Mouse (Mus musculus) heart, embryonic 11.5 days (tissue): Measurements from ENCODE around the gene Efr3b. TPM values are rescaled to one million over a fixed set of nuclear protein-coding genes. Genes with fewer than 3 reads are reported as not detected.

Source experiments
- ATAC-seq: fragments of 200-750 bp; cut with Nextera tagmentation; replicated peaks from 2 replicates; pipeline ENCODE4 v1.8.0; 2017; ENCODE audit warnings: moderate library complexity; ENCODE audit not compliant: insufficient number of reproducible peaks, low FRiP score, low TSS enrichment
- H3K27ac ChIP-seq: fragments of 300-500 bp; sonication (generic); 2 replicates; pipeline ENCODE4 v1.5.1; 2014; ENCODE audit warnings: mild to moderate bottlenecking, low read depth, low read length
- H3K27me3 ChIP-seq: fragments of 300-500 bp; sonication (generic); 2 replicates; pipeline ENCODE4 v1.6.1; 2014; ENCODE audit warnings: mild to moderate bottlenecking, low read length, mixed read lengths; ENCODE audit not compliant: control insufficient read depth, insufficient read depth
- H3K36me3 ChIP-seq: fragments of 300-500 bp; sonication (generic); 2 replicates; pipeline ENCODE4 v1.6.1; 2014; ENCODE audit warnings: mild to moderate bottlenecking, low read length, moderate library complexity, mixed read lengths; ENCODE audit not compliant: control insufficient read depth, insufficient read depth
- H3K4me1 ChIP-seq: fragments of 300-500 bp; sonication (generic); 2 replicates; pipeline ENCODE4 v1.6.1; 2014; ENCODE audit warnings: low read length; ENCODE audit not compliant: control insufficient read depth, insufficient read depth
- H3K4me2 ChIP-seq: fragments of 300-500 bp; sonication (generic); 2 replicates; pipeline ENCODE4 v1.6.1; 2014; ENCODE audit warnings: mild to moderate bottlenecking, moderate library complexity
- H3K4me3 ChIP-seq: fragments of 300-500 bp; sonication (generic); 2 replicates; pipeline ENCODE4 v1.5.1; 2014; ENCODE audit warnings: low read depth, low read length
- H3K9ac ChIP-seq: fragments of 300-500 bp; sonication (generic); 2 replicates; pipeline ENCODE4 v1.6.1; 2014; ENCODE audit warnings: mild to moderate bottlenecking, low read depth, low read length, moderate library complexity
- H3K9me3 ChIP-seq: fragments of 300-500 bp; sonication (generic); replicated peaks from 2 replicates; pipeline ENCODE4 v1.6.1; 2016; ENCODE audit warnings: low read length; ENCODE audit not compliant: control insufficient read depth
- WGBS: fragments of 180-500 bp; shearing (Covaris S2); extraction: QIAGEN DNeasy Blood & Tissue Kit; methylation state at CpG from one replicate; pipeline ENCODE4 v1.1.7; 2014; ENCODE audit not compliant: insufficient replicate concordance; 5-methylcytosine and 5-hydroxymethylcytosine counted together
- polyA plus RNA-seq: library from polyadenylated mRNA; unstranded; fragments of >200 nt; fragmentation: Nextera tagmentation; extraction: Ambion mirVana; gene quantifications from 2 replicates; pipeline ENCODE4 v1.2.1, GENCODE M21; 2014

The Efr3b gene
- polyA plus RNA-seq, 1 experiment from 2014 or later, result 6.4 TPM

GRCm38 (mm10) chr12:4024356-4024755 is 14.4 kb downstream of the Efr3b start:
- Histone ChIP-seq H3K9ac (no peak overlapping the region), H3K9me3 (no peaks in the 10 kb centered on the region), H3K36me3 (no peaks in the 10 kb centered on the region), H3K4me1 (peaks cover 14% of the 10 kb centered on the region; the same call in 1 of the 2 replicates), H3K27me3 (no peaks in the 10 kb centered on the region), H3K4me2 (0 out of 2 replicates have a peak overlapping the region, but pooled peaks have one; percentile 9), H3K27ac (peak overlapping the region; percentile 36; the same call in 1 of the 2 replicates), H3K4me3 (no peak overlapping the region)
- 40% methylated on average over 5 of the region's 5 CpGs for WGBS
- ATAC-seq, result no peak

GRCm38 (mm10) chr12:4023501-4023900 is 15.2 kb downstream of the Efr3b start:
- 90% methylated on average over 14 of the region's 14 CpGs for WGBS

GRCm38 (mm10) chr12:4022845-4023244 is 15.9 kb downstream of the Efr3b start:
- H3K36me3 ChIP-seq, result no peaks in the 10 kb centered on the region
- peaks cover 14% of the 10 kb centered on the region; the same call in 1 of the 2 replicates for H3K4me1 ChIP-seq
- H3K9me3 ChIP-seq, result no peaks in the 10 kb centered on the region
- no peak overlapping the region; the same call in 1 of the 2 replicates for H3K4me2 ChIP-seq
- H3K4me3 ChIP-seq, result no peak overlapping the region
- WGBS, result 34% methylated on average over 7 of the region's 7 CpGs
- no peaks in the 10 kb centered on the region for H3K27me3 ChIP-seq
- no peak for ATAC-seq
- no peak overlapping the region for H3K9ac ChIP-seq
- H3K27ac ChIP-seq, result peak overlapping the region; percentile 73

More at GRCm38 (mm10) chr12:4023501-4023900, 15.2 kb downstream of the Efr3b start:
- Histone ChIP-seq H3K36me3 (no peaks in the 10 kb centered on the region), H3K4me2 (no peak overlapping the region), H3K4me3 (no peak overlapping the region), H3K9ac (no peak overlapping the region), H3K9me3 (no peaks in the 10 kb centered on the region), H3K27me3 (no peaks in the 10 kb centered on the region), H3K4me1 (peaks cover 14% of the 10 kb centered on the region; the same call in 1 of the 2 replicates), H3K27ac (no peak overlapping the region)
- ATAC-seq, result no peak

GRCm38 (mm10) chr12:4020505-4020904 is 18.2 kb downstream of the Efr3b start:
- Histone ChIP-seq H3K36me3 (no peaks in the 10 kb centered on the region), H3K4me3 (no peak overlapping the region), H3K4me2 (no peak overlapping the region), H3K4me1 (peaks cover 14% of the 10 kb centered on the region; the same call in 1 of the 2 replicates), H3K9ac (no peak overlapping the region), H3K9me3 (no peaks in the 10 kb centered on the region), H3K27ac (peak overlapping the region; percentile 72; the same call in 1 of the 2 replicates), H3K27me3 (no peaks in the 10 kb centered on the region)
- peak; percentile 76; the same call in 1 of the 2 replicates for ATAC-seq
- 28% methylated on average over 8 of the region's 8 CpGs for WGBS

GRCm38 (mm10) chr12:4016321-4016720 is 22.4 kb downstream of the Efr3b start:
- WGBS, result 40% methylated on average over 7 of the region's 7 CpGs
- no peaks in the 10 kb centered on the region for H3K36me3 ChIP-seq
- no peaks in the 10 kb centered on the region for H3K27me3 ChIP-seq
- no peak overlapping the region for H3K9ac ChIP-seq
- no peak overlapping the region for H3K4me3 ChIP-seq
- 0 out of 2 replicates have a peak, but pooled peaks cover 3% of the 10 kb centered on the region for H3K4me1 ChIP-seq
- ATAC-seq, result no peak
- H3K9me3 ChIP-seq, result no peaks in the 10 kb centered on the region
- no peak overlapping the region for H3K4me2 ChIP-seq
- H3K27ac ChIP-seq, result 0 out of 2 replicates have a peak overlapping the region, but pooled peaks have one; percentile 15

GRCm38 (mm10) chr12:4015741-4016140 is 23.0 kb downstream of the Efr3b start:
- WGBS, result 73% methylated on average over 4 of the region's 4 CpGs

GRCm38 (mm10) chr12:4015255-4015654 is 23.5 kb downstream of the Efr3b start:
- H3K36me3 ChIP-seq, result no peaks in the 10 kb centered on the region
- H3K9ac ChIP-seq, result no peak overlapping the region
- H3K9me3 ChIP-seq, result no peaks in the 10 kb centered on the region
- no peak overlapping the region for H3K4me3 ChIP-seq
- no peaks in the 10 kb centered on the region for H3K27me3 ChIP-seq
- no peak overlapping the region for H3K4me2 ChIP-seq
- H3K27ac ChIP-seq, result no peak overlapping the region
- H3K4me1 ChIP-seq, result no peaks in the 10 kb centered on the region
- no peak for ATAC-seq
- 77% methylated on average over 7 of the region's 7 CpGs for WGBS

More at GRCm38 (mm10) chr12:4015741-4016140, 23.0 kb downstream of the Efr3b start:
- Histone ChIP-seq H3K4me2 (no peak overlapping the region), H3K9ac (no peak overlapping the region), H3K4me3 (no peak overlapping the region), H3K27ac (0 out of 2 replicates have a peak overlapping the region, but pooled peaks have one; percentile 15), H3K9me3 (no peaks in the 10 kb centered on the region), H3K4me1 (0 out of 2 replicates have a peak, but pooled peaks cover 2% of the 10 kb centered on the region), H3K36me3 (no peaks in the 10 kb centered on the region), H3K27me3 (no peaks in the 10 kb centered on the region)
- ATAC-seq, result no peak

GRCm38 (mm10) chr12:4011715-4012114 is 27.0 kb downstream of the Efr3b start:
- no peak overlapping the region for H3K27ac ChIP-seq
- H3K4me1 ChIP-seq, result peaks cover 10% of the 10 kb centered on the region
- WGBS, result 88% methylated on average over 5 of the region's 5 CpGs
- no peak for ATAC-seq
- no peak overlapping the region for H3K4me2 ChIP-seq
- no peak overlapping the region for H3K9ac ChIP-seq
- H3K4me3 ChIP-seq, result no peak overlapping the region
- H3K9me3 ChIP-seq, result no peaks in the 10 kb centered on the region
- H3K27me3 ChIP-seq, result no peaks in the 10 kb centered on the region
- H3K36me3 ChIP-seq, result no peaks in the 10 kb centered on the region

- H3K27ac ChIP-seq, result no peak overlapping the region
- H3K4me2 ChIP-seq, result no peak overlapping the region
- 82% methylated on average over 4 of the region's 4 CpGs for whole genome bisulfite sequencing
- no peak overlapping the region for H3K4me3 ChIP-seq
- H3K27me3 ChIP-seq, result no peaks in the 10 kb centered on the region
- no peaks in the 10 kb centered on the region for H3K36me3 ChIP-seq
- peaks cover 13% of the 10 kb centered on the region for H3K4me1 ChIP-seq
- H3K9me3 ChIP-seq, result no peaks in the 10 kb centered on the region
- ATAC-seq, result no peak
- no peak overlapping the region for H3K9ac ChIP-seq
These were observed 27.4 kb downstream of the Efr3b start for GRCm38 (mm10) chr12:4011301-4011700.
